Mouse (Mus musculus) spleen, postnatal 4 days (tissue): ENCODE data around the gene Tex13c1.

Source experiments
- DNase-seq, 2 experiments: peaks; one replicate each; pipeline ENCODE4 v3.0.0; 2022; ENCODE audit warnings: low spot score in 2 of 2

Gene Tex13c1

GRCm38 (mm10) chrX:43590860-43591259 is at the start of gene Tex13c1:
Tex13c1 (plus strand) TSS chrX:43591160.
- no peak for DNase-seq
